Mouse (Mus musculus) c-Kit-positive CD71-positive TER-119-negative erythroid progenitor cells, embryonic 14.5 days (primary cell): ENCODE results near the gene Fryl.

Experiments used
- DNase-seq: peaks from one replicate; pipeline ENCODE4 v3.0.0-alpha.2; 2013; ENCODE audit warnings: low read depth

Gene Fryl

DNA sequence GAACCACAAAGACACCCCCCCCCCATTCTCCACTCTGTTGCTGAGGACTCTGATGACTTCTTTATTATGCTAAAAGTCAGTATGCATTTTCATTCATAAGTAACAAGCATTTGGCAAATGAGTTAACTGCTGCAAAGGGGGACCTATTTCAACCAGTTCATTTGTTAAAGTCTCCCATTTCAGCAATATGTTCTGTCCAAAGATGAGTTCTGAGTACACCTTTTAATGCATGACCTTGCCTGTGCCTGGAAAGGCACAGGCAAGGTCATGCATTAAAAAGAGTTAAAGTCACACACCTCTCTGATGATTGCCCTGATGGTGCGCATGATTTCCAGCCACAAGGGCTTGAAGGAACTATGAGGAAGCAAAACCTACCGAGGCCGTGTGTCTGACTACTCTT is 36.7 kb downstream of the Fryl start:
- DNase-seq: no peak

DNA sequence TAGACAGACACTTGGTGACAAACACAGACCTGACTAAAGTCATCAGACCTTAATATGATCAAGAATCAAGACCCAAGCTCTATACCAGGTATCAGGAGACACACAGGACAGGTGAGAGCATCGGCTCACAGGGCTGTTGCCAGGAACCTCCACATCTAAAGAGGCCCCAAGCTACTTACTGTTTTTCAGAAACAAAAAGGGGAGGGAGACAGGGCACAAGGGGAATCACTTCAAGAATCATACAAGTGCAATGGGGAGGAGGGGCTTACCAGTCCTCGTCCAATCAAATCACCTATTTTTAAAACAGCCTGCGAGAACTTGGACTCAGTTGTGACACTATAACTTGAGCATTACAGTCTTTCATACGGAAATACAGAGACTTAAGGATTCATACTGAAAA is 38.4 kb downstream of the Fryl start:
- DNase-seq: no peak

DNA sequence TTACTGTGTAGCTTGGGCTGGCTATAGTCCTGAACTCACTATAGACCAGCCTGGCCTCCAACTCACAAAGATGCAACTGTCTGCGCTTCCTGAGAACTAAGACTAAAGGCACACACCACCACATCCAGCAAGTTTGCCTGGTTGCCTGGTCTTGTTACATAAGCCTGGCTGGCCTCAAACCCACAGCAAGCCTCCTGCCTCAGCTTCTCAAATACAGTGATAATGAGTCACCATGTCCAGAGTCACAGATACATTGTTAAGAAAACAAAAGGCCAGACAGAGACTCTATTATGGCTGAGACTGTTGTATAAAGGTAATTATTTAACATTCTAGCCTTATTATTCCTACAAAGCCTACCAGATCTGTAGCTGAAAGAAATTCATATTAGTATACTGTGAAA is 39.3 kb downstream of the Fryl start:
- no peak for DNase-seq

DNA sequence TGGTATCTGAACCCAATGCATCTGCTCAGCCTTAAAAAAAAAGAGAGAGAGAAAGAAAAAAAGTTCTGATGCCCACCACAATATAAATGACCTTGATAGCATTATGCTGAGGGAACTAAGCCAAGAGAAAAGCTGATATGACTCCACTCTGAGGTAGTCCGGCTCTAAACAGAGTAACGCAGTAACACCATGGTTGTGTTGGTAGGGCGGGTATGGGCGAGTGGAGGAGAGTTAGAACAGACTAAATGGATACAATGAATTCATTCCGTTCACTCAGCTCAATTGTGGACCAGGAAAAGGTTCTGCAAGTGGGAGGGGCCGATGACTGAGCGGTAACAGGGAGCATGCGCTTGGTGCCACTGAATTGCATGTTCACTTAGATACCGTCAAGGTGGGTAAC is 40.4 kb downstream of the Fryl start:
- no peak for DNase-seq

DNA sequence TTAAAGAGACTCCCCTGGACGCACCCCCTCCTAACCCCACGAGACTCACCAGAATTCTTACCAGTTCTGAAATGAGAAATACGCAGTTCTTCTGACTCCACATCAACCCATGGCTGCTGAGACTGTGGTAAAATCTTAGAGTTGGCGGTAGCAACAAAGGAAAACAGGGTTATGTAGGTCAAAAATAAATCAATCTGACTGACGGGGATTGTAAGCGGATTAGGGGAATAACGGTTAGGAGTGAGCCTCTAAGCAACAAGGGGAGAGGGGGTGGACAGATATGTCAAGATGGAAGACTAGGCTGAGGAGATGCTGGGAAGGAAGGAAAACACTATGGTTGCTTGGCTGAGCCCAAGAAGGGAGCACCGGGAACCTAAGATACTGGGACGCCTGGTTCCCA is 44.0 kb downstream of the Fryl start:
- no peak for DNase-seq

DNA sequence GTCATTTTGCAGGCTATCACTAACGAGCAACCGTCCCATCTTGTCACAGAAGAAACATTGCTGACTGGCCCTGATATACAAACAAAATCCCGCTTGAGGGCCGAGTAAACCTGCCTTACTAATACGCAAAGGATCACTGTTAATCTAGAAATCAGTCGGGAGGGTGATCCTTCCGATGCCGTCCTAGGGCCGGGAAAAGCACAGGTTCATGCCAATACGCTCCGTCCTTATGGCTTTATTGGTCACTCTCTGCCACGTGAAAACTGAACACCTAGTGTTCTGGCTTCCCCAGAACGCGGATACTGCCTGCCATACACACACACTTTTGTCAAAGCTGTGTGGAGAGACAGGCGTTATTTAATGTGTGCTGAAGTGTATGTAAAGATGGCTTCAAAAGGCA is 44.5 kb downstream of the Fryl start:
- DNase-seq: no peak

DNA sequence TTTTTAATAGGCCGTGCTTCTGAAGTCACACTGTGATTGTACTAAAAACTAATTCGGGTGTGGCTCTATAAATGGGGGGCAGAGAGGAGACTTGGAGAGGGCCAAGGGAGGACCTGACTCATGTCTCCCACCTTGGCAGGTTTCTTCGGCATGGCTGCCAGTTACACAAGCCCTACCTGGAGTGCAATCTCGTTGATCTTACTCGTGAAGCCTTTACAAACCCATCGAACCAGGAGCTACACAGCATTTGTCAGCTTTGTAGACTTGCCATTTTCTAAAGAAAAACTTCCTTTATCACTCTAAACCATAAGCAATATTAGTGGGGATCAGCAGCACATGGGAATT is 45.5 kb downstream of the Fryl start:
- no peak for DNase-seq

DNA sequence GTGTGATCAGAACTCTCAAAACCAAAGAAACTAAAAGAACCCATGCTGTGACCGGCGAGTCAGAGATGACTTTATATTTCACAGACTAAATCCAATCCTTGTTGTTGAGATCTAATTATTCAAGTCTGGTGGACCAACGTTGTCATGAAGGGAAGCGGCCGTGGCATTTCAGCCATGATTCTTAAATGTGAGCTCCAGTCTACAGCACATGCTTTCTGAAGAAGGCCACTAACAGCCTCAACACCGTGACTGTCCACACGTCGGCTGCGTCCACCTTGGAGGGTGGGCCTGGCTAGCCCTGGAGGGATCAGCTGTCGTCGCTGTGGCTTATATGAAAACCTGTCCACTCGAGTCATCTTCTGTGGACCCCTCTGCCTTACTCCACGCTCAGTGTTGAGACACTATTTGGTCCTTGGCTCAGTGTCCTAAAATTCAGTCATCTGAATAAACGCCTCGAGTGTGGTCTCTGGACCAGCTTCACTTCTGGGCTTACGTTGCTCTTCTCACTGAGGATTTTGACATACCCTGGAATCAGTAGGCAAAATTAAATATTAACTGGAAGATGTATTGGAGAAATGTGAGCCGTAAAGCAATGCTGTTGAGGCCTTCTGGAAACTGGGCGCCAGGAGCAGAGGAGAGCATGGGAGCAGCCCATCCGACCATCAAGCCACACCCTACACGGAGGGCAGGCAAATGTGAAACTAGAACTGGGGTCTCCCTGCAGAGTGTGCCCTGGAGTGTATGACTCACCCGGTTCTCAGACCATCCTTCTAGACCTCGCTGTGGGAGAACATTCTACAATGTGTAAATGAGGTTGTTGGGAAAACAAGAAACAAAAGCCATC is 46.1 kb downstream of the Fryl start:
- no peak for DNase-seq

DNA sequence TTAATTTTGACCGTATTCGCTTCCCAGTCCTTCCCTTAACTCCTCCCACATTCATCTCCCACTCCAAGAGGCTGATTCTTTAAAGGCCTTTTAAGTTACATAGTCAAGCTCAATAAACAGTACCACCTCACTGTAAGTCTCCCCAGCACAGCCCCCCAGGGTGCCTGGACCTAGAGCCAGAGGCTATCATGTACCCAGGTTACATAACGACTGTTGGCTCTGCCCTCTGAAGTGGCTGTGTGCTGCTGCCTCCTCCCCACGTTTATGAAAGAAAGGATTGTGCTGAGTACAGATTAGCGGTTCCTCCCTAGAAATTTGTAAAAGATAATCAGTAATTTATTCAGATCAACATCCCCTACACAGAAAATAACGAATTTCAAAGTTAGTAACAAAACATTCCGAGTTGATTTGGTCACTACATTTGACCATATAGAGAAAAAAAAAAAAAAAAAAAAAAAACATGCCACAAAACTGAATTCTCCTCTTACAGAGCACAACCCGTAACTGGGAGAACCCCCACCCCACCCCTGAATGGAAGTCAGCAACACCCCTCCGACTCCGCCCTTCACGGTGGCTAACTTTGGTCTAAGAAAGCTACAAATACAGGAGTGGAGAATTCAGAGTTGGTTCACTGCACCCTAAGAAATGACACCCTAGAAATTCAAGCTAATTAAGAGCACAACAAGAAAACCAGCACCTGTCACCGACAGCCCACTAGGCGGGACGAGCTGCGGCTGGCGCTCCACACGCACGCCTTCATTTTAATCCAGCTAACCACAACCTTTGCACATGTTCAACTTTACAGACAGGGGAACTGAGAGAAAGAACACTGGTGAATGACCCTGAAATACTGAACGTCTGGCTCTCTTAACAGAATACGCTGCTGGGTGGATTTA is 47.0 kb downstream of the Fryl start:
- no peak for DNase-seq

DNA sequence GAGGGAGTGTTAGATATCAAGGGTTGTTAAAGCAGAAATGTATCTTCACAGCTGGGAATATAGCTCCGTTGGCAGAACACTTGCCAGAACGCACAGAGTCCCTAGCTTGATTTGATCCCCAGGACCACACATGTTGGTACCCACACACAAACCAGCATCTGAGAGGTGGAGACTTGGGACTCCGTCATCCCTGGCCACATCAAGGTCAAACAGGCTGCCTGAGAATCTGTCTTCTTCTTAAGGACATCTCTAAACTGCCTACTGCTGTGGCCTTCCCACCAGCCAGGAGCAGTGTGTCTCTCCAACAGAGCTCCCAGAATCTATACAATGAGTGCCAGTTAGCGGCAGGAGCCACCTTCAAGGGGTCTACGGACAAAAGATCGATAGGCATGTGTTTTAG is 47.8 kb downstream of the Fryl start:
- no peak for DNase-seq

DNA sequence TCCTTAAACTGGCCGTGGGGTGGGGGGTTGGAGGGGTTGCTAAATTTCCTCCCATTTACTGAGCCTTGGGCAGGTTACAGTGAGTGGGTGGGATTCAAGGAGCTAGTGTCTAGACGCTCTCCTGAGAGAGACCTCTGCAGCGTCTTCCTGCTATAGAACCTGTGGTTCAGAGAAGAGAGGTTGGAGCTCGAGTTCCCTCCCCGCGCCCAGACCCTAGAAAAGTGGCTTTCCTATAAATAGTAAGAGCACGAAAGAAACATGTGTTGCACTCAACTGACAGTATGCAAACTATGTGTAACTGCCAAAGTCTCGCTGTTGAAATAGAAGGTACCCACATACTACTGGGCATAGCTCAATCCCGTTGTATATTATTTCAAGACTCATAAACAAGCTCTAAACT is 49.7 kb downstream of the Fryl start:
- DNase-seq: no peak

DNA sequence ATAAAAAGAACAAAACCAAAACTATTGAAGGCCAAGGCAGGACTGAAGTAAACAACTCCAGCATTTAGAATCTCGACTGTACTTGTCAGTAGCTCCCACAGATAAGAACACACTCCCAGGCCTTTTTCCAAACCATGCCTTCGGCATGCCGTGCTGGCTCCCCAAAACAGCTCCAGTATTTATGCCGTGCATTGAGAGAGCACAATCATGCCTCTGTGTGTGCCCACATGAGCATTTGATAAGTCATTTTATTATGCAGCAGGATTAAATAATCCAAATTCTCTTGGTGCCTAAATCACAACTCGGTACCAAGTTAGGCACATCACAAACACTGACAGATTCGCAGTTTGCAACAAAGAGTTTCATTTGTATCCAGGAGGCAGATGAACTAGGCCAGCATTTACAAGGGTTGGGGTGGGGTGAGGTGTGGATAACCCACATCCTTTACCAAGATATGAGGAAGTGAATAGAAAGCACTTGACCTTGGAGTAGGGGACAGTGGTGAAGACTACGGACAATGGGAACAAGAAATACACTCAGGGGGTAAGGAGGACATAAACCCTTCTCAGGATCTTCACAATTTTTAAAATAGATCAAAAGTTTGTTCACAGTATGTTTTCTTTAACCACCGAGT is 50.3 kb downstream of the Fryl start:
- DNase-seq: no peak

DNA sequence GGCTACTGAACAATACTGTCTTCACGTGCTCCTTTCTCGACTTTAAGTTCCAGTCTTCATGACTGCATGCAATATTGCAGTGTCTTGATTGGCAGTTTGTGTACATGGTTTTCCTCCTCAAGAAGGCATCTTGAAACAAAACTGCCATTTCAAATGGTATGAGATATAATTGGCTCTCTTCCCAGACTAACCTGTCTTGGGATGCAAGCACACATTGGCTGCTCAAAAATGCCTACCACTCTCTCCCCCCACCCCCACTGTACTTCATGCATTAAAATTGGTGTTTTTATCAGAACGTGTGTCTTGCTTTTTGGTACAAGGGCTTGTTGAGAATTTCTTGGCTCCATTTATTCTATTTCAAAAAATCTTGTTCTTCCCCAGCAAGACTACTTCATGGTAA is 51.4 kb downstream of the Fryl start:
- no peak for DNase-seq

DNA sequence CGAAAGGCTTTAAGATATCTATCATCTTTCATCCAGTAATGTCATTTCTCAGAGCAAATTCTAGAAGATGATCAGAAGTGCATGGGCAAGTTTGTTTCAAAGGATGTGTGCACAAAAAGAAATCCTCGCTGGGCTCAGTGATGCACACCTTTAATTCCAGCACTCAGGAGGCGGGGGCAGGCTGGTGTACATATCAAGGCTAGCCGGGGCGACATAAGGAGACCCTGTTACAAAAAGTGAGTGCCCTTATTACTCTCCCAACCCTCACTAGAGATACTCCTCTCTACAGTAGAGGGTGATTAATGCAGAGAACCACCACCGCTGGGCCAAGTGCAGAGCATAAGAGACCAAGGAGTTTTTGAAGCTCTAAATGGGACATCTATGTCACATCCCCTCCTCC is 53.9 kb downstream of the Fryl start:
- DNase-seq: no peak

DNA sequence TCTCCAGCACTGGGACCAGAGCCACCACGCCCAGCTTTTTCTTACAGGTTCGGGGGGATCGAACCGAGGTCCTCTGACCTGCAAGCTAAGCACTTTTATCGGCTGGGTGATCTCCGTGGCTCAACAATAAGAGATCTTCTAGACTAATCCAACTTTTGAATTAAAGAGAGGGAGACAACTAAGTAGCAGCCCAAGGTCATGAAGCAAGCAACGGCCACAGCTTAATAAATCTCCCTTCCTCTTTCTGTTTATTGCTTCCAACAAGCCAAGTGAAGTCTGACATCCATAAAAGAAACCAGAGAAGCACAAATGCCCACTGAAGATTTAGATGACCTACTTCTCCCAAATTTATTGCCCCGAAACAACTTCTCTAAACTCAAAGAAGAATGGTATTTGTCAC is 54.3 kb downstream of the Fryl start:
- DNase-seq: no peak

DNA sequence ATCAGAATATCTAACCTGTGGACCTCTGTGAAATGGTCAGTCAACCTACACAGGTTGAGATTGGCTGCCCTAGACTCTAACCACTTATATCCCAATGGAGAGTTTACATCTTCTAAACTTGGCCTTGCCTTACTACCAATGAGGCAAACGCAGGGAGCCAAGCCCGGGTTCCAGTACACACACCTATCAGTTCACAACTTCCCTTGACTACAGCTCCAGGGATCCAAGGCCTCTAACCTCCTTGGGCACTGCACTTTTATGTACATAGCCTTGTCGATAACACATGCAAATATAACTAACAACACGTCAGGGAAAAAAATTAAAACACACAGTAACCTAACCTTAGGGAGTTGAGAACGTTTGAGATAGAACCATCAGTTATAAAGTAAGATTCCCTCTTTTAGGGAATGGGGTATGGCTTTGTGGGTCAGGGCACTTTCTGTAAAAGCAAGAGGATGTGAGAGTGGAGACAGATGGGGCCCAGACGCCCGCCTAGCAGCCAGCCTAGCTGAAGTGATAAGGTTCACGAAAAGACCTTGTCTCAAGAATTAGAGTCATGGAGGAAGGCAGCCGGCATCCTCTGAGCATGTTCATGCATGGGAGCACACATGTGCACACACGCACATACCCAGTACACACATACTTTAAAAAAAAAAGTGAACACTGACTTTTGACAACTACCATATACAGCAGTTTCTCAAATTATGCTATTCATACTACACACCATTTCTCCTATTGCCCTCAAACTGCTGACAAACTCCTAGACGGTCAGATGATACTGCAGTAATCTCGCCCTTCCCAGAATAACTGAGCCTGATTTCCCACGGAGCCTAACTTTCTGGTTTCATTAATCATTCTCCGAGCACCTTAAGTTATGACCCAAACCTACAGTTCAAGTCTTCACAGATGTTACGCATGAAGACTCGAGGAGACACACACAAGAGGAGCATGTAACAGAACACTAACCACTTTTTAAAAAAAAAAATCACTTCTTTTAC is 55.7 kb downstream of the Fryl start:
- DNase-seq: no peak

DNA sequence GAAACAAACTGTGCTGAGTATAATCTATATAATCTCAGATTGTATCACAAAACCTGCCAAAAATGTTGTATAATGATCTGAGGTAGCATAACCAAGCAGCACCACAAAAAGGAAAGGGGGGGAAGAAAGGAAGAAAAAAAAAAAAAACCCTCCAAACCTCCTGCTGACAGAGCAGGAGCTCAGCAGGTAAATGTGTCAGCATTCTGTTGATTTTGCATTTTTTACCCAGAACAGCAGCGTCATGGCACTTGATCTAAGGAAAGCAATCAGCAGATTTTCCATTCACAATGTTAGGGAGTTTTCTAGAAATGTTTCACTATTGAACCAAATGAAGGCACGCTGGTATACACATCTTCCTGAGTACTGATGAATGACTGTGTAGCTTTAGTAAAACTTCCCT is 56.8 kb downstream of the Fryl start:
- DNase-seq: no peak

DNA sequence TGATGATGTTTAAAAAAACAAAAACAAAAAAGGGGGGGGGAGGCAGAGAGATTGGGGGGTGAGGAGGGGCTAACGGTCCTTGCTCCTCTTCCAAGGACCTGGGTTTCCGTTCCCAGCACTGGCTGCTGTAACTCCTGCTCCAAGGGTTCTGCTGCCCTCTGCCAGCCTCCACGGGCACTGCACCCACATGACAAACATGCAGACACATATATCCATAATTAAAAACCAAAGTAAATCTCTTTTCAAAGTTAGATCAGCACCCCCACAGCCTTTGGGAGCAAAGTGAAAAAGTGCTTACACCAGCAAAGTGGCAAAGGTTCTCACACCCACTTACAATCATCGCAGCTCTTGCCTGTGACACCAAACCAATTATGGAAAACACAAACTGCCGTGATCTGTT is 57.7 kb downstream of the Fryl start:
- no peak for DNase-seq

DNA sequence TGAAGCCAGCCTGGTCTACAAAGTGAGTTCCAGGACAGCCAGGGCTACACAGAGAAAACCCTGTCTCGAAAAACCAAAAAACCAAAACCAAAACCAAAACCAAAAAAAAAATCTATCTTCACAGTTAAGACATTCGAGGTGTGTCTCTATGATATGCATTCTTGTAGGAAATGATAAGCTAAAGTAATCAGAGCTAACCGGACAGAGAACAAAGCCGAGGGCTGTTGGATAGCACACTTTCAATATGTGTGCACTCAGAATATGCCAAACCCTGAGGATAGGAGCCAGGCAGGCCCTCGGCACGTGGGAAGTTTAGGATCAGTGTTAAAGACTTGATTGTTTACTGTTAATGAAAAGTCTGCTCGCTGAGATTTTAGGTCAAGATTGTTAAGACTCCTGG is 58.6 kb downstream of the Fryl start:
- no peak for DNase-seq

DNA sequence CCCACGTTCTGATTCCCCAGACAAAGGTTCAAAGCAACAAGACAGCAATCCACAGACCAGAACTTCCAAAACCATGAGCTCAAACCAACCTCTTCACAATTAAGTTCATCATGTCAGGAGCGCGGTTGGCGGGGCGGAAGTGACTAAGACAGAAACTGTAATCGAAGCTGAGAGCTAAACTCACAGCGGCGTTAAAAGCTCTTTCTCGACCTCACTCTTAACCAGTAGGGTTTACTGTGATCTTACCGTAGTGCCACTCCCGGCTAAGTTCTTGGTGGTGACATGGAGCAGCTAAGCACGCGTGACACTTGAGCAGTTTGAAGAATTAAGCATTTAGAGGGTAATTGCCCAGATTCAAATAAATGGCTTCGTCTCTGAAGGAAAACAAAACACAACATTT is 61.7 kb downstream of the Fryl start:
- DNase-seq: no peak

DNA sequence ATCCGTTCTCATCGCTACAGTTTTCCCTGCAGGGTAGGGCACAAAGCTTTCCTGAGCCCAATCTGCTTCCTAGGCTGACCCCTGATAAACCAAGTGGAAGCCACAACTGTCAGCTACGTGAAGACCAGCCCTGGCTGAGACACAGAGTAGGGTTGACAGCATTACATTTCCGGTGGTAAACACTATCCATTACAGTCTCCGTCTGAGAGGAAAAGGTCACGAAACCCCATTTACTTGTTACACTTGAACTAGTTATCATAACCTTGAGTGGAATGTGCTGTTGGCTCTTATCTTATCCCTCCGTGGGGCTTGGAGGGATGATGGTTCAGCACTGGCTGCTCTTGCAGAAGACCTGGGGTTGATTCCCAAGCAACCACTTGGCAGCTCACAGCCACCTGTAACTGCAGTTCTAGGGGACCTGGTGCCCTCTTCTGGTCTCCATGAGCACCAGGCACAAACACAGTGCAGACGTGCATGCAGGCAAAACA is 62.3 kb downstream of the Fryl start:
- no peak for DNase-seq

DNA sequence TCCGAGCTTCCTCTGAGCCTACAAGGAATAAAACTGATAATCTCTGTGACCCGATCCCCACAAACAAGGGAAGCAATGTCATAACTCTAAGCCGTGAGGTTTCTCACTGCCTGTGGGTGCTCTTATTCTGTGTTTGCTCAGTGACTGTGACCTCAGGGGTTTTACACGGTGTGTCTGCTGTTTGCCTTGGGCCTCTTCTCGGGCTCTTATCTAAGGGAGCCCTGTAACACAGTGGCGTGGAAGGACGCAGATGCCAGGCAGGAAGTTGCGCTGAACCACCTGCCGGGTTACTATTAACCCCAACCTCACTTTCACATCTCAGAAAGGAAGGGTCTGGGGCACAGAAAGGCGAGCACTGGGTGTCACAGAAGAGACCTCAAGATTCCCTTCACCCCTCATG is 62.8 kb downstream of the Fryl start:
- DNase-seq: peak; percentile 60
